Mouse (Mus musculus): Measurements from ENCODE around the gene Ddx5.
"Not testable (repeated sequence)": the region's sequence is repeated elsewhere in the genome, so short reads cannot be mapped to it uniquely, and the experiment has no call there.

Ddx5 gene

DNA sequence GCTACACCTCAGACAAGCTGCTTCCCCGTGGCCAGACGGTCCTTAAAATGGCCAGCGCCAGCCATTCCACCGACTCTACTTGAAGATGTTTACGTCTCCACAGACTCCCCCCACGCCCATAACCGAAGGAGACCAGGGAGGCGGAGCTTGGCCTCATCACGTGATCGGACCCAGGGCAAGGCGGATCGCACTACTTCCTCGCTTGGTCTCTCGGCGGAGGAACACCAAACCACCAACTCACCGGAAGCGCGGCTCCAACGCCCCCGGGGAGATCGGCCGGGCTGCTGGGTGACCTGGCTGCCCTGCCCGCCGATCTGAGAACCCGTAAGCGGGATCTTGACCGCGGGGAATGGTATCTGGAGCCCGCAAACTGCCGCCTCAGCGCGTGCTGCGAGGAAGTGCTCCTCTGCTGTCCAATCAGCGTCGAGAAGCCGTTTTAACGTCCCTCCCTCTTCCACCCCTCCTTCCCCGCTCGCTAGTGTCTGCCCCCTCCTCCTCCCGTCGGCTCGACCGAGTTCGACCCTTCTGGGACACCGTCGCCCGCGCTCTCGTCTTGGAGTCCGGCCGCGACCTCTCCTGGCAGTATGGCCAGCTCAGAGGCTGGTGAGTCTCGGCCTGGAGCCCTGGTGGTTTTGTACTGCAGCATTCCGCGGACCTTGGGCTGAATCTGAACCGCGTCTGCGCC lies at the start of gene Ddx5, which contains the start of gene Cep95:
Gene Ddx5 (minus strand): TSS at position 411 of the 685 bp plus-strand sequence.
Gene Cep95 (plus strand): TSS at position 478 of the 685 bp plus-strand sequence.
- DNase-seq = peak; percentile 97

DNA sequence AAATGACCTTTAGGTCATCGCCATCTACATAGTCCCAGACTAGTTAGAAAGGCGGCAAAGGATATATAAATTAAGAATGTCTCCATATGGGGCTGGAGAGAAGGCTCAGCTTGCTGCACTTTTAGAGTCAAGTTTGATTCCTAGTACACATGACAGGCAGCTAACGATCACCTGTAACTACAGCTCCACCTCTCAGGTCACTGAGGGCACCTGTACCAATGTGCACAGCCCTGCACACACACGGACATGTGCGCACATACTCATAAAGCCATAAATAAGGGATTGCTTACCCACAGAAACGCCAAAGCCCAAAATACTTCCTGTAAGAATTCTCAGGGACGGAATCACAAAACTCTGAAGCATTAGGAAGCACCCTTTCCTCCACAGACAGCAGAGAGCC lies 39.1 kb upstream of the Ddx5 start:
- no peak for DNase-seq

DNA sequence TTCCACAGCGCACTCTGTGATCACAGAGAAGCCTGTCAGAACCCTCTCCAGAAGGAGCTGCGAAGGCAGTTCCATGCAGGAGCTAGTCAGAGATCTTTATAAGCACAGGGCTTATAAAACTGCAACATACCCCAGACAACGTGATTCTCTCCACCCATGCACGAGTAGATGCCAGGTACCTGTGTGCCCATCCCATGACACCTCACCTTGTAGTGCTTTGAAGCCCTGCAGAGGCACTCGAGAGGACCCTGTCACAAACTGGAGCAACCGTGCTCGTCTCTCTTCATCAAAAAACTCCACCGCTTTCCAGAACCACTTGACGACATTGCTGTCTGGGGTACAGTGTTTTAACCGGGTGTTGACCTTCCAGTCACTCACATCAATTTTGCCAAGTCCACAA lies 35.4 kb upstream of the Ddx5 start:
- no peak for DNase-seq

DNA sequence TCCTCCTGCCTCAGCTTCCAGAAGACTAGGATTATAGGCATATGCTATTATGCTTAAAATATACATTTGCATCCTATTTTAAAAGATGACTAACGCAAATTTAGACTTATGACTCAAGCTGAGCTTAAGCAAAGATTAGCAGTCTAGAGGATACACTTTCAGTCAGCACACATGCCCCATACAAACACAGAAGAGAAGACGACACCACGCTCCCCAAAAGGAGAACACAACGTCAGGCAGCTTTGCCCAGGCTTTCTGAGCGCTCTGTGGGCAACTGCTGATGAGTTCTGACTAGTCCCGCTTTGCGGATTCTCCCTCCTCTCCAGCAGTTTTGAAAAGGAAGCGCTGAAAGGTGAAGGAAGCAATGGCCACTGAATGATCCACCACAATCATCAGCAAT lies 34.8 kb upstream of the Ddx5 start:
- no peak for DNase-seq

DNA sequence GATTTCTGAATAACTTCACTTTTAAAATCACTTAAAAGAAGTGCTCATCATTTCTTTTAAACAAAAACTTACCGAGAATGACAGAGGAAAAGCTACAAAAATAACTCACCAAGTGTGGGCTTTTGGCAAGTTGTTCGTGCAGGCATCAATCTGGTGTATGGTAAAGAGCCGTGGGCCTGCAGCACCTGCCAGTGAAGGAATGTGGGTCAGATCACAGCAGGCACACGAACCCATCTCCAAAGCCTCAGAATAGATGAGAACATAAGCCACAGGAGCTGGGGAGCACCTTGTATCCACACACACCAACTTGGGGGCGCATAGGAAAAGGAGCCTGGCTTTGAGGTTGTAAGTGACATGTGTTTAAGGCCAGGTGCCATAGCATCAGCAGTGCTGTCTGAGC lies 33.9 kb upstream of the Ddx5 start:
- peak; percentile 98 for DNase-seq

DNA sequence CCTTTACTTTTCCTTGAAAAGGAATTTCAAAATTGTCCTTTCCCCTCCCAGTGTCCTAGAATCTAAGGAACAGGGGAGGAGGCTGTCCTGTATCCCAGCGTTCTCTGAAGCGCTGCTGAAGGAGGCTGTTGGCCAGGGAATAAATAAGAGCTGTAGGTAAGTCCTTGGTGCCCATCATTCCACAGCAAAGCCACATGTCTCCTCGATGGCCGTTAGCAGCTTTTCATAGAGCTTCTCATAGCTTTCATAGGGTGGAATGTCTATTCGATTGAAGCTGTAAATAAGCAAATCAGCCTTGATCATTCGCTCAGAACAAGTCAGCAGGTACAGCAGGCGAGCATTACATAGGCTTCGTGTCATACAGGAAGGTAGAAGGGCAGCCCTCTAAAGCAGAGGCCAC lies 33.5 kb upstream of the Ddx5 start:
- DNase-seq = no peak

DNA sequence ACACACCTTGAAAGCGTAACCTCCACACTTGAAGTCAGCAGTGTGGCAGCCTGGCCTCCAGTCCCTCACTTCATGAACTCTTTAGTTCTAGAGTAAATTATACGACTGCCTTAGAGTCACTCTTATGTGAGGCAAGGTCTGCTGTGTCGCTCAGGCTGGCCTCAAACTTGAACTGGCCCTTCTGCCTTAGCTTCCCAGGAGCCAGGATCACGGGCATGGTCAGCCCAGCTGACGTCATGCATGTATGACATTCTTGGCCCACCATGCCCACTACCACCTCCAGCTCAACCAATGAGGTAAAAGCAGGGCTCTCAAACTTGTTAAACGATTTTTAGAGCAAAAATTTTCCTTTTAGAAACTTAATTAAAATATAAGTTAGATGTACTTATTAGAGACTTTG lies 32.4 kb upstream of the Ddx5 start:
- DNase-seq = no peak

DNA sequence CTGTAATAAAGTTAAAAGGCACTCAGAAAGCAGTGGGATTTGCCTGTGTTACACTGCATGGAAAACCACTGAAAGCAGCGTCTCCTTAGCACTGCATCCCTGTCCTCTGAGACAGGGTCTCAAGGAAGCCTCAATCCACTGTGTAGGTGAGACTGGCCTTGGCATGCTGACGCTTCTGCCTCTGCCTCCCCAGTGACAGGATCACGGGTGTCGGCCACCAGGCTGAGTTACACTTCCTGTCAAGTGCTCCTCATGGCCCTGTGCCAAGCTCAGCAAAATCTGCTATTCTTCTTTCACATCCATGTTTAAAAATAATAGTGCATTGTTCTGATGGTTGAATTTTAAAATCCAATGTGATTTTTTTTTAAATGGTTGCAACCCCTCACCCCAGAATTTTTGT lies 32.0 kb upstream of the Ddx5 start:
- peak; percentile 66 for DNase-seq

DNA sequence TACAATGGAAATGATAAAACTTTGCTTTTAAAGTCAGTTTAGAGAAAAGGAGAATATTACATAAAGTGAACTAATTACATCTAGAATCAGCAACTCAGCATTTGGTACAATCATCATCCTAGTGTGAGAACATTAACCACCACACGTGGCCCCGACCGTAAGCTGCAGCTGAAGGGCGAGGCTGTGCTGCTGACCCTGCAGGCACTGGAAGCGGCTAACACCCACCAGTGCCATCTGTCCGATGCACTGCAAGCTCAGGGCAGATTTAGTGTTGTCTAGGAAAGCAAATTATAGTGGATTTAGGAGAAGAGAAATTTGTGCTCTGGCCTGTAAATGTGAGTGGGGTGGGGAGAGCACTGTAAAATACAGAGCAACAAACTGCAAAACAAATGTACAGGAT lies 31.3 kb upstream of the Ddx5 start:
- peak; percentile 63 for DNase-seq

DNA sequence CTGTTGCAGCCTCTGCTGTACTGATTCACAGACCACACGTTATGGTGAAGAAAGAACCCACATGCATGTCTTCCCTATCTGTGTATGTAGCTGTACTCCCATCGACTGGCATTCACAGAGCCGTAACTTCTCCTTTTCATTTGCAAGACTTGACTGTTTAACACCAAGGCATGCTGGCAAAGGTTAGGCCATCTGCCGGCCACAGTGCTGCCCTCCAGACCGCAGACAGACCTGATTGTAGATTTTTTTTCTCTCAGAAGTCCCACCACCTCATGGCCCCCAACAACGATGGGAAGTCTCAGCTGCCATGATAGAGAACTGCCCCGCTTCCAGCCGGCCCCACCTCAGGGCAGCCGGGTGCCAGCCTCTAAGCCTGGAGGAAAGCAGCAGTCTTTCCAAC lies 30.6 kb upstream of the Ddx5 start:
- peak; percentile 64 for DNase-seq

DNA sequence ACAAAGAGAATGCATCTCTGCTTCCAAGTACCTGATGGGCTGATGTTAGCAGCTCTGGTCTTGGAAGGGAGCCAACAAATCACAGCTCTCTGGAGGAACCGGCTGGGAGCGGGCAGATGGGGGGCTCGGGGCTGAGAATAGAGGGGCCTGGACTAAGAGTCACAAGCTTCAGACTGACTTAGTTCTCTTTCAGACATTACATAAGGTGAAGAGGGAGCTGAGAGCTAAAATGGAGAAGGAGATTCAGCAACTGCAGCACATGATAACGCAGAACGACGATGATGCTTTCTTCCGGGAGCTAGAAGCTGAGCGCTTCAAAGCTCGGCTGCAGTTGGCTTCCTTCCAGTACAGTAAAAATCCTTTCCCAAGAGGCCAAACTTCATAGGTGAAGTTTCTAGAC lies 29.4 kb upstream of the Ddx5 start:
- DNase-seq = no peak

DNA sequence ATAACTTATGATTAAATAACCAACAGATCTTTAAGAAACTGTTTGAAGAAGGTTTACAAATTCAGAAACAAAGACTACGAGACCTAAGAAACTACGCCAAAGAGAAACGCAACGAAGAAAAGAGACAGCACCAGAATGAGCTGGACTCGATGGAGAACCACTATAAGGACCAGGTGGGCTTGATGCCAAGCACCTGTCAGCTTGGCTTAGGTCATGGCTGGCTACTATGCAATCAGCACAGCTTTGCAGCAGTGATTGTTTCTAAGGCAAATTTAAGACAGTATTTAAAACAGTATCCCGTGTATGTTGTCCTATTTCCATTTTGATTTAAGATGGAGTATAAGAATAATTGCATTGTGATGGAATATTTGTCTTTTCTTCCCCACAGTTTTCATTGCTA lies 28.8 kb upstream of the Ddx5 start:
- DNase-seq = peak; percentile 85

DNA sequence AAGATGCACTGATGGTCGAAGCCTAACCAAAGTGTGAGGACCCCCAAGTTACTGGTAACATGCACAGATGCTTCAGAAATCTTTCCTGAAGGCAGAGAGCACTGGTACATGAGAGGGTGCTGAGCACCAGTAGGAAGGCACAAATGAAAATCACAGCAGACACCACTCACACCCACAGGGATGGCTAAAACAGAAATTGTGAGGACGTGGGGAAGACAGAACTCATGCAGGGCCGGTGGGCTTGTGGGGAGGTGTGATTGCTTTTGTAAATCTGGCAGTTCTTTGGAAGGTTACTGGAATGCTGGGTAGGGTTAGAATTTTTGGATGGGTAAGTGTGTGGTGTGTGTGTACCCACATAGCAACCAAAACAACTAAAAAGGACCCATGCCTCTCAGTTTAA lies 28.2 kb upstream of the Ddx5 start:
- DNase-seq = no peak

DNA sequence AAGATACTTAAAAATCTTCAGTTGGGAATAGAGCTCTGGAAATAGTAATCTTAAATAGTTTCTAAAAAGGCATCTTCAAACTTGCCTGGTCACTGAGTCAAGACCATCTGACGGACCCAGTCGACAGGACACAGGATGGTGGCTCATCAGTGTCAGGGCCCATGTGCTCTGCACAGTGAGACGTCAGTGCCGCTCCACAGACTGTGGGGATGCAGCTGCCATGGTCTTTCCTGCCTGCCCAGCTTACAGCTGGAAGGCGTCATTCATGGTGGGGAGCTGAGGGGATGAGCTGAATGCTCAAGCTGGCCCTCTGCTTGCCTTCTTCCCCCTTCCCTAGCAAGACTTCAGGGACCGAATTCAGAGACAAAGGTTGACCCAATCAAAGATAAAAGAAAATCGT lies 27.3 kb upstream of the Ddx5 start:
- no peak for DNase-seq

DNA sequence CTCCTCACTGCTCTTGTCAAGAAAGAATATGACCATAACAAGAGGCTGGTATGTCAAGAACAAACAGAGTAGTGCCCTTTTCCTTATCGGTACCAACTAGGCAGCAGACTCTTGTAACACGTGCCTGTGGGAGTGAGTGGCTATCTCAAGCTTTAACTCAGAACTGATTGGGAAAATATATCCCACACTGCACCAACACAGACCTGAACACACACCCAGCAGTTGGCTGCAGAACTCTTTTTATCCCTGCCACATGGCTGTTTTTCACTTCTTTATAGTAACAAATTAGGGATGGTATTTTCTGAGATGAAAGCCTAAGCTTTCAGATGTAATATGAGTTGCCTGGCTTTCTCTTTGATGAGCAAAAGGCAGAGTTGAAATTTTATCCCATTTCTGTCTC lies 26.8 kb upstream of the Ddx5 start:
- no peak for DNase-seq

DNA sequence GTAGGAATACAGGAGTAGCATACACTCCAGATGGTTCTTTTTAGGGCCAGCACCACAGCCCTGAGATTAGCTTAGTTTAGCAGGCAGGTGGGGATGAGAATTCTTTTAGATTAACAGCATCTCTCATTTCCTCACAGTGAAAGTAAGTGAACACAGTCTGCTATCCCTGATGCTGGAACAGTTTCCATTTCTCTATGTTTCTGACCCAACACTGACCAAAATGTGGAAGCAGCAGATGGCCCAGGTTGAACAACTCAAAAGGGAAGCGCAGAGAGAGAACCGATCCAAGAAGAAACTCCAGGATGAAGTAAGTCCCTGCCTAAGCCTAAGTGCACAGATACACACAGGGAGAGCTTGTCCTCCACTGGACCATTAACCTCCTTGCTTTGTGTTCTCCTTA lies 26.3 kb upstream of the Ddx5 start:
- DNase-seq = peak; percentile 61

DNA sequence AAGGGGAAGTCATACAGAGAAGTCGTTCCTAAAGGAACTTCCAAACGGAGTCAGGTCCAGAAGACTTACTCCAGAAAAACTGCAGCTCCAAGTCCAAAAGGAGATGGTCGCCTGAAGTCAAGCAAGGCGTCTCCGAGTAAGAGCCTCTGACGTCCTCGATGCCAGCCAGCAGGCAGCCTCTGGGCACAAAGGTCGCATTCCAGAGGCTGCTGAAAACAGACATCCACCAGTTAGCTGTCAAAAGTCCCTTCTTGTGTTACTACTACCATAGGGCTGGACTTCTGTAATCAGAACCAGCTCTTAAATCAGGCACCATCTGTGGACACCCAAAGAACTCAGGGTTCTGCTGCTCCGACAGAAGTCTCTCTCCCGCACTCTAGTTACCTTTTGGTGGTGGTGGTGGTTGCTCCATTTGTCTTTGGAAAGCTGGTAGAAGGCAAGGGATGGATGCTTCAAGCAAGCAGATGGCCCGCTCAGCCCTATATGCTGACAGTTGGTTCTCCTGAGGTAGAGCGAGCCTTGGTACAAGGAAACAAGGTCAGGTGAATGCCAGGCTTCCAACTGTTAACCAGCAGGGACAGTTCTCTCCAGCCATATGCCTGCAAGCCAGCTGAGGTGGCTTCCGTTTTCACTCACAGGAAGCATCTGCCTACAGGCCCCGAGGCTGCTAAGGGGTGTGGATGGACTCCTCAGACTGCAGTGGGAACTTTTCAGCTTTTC lies 25.8 kb upstream of the Ddx5 start:
- DNase-seq = peak; percentile 97

DNA sequence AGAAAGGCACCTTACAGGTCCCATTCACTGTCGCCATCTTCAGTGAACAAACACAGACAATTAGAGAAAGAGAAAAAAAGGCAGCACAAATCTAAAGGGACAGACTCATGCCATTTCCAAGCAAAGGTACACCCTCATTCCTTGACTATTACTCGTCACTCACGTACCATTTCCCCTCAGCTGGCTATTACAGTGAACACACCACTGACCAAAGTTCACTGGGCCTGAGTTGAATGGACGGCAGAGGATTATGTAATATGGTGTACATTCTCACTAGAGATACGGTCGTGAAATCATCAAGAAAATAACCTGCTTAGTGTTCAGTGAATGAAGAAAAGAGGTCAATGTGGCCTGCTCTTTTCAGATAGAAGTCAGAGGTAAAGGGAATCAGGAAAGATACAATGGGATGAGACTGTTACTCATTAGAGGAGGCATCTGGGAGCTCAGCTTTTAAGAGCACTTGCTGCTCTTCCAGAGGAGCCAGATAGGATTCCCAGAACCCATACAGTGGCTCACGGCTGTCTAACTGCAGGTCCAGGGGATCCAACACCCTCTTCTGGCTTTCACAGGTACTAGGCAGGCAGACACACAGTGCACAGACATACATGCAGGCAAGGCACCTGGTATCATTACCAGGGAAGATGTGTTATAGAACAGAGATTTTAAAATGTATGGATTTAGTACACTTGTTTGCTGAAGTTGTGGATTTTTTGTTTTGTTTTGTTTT lies 23.6 kb upstream of the Ddx5 start:
- no peak for DNase-seq

DNA sequence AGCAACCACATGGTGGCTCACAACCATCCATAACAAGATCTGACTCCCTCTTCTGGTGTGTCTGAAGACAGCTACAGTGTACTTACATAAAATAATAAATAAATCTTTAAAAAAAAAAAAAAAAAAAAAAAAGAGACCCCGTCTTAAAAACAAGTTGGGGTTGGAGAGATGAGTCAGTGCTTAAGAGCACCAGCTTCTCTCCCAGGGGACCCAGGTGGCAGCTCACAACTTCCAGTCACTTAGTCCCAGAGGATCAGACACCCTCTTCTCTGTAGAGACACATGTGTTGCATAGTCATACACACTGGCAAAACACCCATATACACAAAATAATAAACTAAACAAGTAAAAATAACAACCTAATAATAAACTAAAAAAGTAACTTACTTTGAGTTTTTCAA lies 18.5 kb upstream of the Ddx5 start:
- not testable (repeated sequence) for DNase-seq

DNA sequence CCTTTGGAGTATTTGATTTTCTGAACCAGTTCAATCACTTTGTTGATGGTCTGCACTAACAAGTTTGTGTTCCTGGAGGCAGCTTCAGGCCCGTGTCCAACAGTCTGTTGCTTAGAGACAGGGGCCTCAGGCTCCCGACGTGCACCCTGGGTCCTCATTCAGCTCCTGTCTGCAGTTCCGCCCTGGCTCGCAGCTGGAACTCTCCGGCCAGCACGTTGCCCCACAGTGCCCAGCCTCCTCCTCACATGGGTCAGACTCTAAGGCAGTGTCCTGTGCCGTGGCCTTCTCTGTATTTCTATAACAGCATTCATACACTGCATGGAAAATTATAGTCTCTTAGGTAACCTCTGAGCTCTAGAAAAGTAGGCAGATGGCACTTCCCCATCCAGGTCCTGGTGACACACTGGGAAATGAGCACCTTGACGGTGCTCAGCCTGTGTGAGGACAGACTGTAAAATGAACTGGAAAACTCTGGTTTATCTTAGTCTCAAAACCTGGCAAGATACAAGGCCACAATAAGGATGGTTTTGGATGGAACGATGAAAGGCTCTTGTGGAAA lies 13.2 kb upstream of the Ddx5 start:
- DNase-seq = no peak

DNA sequence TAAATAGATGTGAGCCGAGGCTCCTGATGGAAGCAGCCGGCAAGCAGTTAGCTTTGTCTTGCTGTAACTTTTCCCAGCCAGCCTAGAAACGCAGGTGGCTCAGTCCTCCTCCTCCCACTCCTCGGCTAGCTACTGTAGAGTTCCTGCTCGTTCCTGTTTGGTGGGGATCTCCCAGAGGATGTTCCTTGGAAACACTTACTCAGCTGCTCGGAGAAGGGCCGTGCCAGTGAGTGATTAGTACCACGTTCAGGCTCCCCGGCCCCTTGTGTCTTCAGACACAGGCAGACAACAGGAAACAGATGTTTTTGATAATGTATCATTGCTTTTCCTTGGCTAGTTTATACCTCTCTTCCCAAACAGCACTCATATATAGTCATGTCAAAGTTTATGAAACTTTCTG lies 6.7 kb upstream of the Ddx5 start:
- DNase-seq = no peak

DNA sequence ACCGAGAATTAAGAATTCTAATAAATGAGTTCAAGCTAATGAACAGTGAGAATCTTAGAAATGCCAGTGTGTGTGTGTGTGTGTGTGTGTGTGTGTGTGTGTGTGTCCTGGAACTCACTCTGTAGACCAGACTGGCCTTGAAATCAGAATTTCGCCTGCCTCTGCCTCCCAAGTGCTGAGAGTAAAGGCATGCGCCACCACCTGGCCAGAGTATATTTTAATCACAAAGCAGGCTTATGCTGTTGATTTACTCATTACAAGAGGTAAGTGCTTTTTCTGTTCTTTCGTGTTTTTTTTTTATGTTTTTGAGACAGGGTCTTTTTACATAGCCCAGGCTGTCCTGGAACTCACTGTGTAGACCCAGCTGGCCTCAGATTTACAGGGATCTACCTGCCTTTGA lies 4.9 kb upstream of the Ddx5 start:
- no peak for DNase-seq

DNA sequence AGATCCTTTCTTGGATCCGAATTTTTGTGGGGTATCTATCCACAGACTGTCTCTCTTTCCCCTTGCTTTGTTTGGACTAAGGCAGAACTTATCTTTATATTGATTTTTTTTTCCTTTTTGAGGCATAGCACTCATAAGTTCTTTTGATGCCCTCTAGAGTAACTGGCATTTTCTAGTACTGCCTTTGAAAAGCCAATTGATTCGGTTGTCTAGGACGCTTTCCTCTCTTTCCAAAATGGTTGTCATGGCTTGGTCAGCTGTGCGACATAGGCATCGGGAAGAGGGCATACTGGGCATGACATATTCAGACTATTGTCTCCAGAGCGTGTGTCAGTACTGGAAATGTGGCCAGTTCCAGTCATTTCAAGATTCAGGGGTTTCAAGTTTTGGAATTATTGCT lies 664 bp upstream of the Ddx5 start:
- no peak for DNase-seq
